Mouse (Mus musculus) cerebellum, adult 9-10 months (tissue): ENCODE data around the gene Bcl2l12.
"Not testable (repeated sequence)": the region's sequence is repeated elsewhere in the genome, so short reads cannot be mapped to it uniquely, and the experiment has no call there.

Experiments used
- DNase-seq: peaks from one replicate; pipeline ENCODE4 v3.0.0; 2022

The Bcl2l12 gene

DNA sequence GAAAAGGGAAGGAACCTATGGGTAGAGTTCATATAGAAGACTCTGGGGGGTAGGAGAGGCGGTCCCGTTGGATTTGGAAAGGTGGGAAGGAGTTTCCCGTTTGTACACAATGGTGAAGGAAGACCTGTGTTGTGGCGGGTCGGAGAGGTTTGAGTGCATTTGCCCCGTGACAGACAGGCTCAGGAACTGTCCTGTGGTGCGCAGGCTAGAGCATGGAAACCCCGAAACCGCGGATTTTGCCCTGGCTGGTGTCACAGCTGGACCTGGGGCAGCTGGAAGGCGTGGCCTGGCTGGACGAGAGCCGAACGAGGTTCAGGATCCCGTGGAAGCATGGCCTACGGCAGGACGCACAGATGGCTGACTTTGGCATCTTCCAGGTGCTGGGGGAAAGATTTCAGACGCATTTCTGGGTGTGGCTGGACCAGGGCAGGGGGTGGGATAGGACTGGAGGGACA is at the start of gene Bcl2l12:
TSS of gene Bcl2l12 (minus strand) at position 212 of the 455 bp plus-strand sequence.
- DNase-seq = peak; percentile 64

DNA sequence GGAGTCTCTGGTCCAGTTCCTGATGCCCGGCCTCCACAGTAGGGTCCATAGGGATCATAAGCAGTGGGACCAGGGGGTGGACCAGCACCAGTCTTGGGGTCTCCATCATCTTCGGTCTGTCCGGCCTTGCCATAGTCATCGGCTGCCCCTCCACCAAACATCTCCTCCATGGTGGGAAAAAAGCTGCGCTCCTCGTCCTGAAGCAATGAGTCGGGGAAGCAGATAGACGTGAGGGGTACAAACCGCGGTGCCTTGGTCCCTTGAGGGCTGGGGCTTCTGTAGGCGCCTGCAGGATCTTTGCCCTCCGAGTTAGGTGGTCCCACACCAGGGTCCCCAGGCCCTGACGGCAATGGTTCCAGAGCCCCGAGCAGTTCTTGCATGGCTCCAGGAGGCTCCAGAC is 49.0 kb upstream of the Bcl2l12 start:
- DNase-seq = no peak

DNA sequence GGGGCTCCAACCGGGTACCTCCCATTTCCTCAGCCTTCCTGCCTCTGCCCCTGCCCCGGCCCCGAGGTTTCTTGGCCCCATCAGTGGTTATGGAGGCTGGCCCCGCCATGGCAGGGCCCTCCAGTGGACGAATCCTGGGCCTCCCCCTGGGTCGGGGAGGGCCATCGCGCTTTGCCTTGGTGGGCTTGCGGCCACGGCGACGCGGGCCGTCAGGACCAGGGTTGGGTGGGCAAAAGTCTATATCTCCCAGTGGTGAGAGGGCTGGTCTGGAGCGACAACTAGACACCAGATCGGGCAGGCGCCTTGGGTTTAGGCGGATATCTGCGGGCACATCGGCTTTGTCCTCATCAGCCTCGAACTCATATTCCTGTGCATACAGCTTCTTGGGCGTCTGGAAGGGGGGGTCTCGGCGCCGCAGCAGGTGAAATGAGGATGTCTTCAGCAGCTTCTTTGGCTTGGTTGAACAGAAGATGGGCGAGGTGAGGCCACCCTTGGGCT is 48.4 kb upstream of the Bcl2l12 start:
- DNase-seq = no peak

DNA sequence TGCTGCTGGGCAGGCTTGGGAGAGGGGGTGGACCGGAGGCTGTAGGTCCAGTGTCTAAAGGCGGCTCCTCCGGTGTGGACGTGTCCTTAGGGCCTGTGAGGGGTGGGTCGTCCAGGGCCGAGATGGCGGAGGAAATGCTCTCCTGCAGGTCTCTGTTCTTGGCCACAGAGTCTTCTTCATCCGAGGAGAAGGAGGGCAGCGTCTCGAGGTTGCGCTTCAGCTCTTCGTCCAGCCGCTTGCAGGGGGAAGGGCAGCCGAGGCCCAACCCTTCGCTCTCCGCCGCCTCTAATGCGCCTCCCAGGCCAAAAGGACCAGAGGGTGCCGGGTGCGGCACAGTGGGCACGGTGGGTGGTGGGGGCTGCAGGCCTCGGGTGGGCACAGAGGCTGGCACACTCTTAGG is 47.2 kb upstream of the Bcl2l12 start:
- no peak for DNase-seq

DNA sequence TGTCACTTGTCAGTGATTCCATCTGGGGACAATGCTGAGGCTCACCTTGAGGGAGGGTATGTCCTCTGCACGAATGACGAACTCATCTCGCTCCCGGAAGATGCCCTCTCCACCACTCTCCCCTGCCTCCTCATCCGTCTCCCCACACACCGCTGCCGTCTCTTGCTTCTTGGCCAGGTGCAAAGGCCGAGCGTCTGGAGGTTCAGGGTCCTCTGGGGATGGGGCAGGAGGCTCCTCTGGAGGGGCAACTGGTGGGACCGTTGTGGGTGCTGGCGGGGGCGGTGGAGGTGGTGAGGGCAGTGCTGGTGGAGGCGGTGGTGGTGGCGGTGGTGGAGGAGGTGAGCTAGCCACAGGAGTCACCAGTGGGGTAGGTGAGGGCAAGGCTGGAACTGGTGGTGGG is 44.8 kb upstream of the Bcl2l12 start:
- no peak for DNase-seq

DNA sequence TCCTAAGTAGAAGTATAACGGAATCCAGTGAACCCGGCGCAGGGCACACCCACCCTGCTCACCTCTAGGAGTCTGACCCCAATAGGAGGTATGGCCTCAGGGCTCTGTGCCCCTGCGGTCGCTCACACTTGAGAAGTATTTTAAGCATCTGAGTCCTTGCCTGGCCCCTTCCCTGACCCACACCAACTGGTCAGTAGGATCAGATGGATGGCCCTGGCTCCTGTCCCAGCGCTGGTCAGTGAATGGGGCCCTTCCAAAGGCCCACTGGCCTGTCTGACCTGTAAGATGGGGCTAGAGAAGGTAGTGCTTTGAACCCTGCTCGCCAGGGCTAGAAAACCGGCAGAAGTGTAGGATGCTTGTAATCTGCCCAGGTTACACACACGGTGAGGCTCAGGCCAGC is 42.3 kb upstream of the Bcl2l12 start:
- no peak for DNase-seq

DNA sequence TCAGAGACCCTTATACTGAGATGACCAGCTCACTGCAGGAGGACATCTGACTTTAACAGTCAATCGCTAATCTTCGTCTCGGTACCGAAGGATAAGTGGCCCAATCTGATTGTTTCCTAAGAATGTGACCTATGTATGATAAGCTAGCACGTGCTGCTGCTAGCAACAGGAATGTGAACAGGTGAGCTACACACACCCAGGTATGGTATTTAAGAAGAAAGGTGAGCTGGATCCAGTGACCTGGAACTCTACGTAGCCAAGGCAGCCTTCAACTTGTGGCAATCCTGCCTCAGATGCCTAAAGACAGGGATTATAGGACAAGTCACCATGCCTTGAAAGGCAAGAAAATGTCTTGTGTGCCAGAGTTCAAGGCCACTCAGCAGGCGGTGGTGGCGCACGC is 39.9 kb upstream of the Bcl2l12 start:
- DNase-seq = no peak

DNA sequence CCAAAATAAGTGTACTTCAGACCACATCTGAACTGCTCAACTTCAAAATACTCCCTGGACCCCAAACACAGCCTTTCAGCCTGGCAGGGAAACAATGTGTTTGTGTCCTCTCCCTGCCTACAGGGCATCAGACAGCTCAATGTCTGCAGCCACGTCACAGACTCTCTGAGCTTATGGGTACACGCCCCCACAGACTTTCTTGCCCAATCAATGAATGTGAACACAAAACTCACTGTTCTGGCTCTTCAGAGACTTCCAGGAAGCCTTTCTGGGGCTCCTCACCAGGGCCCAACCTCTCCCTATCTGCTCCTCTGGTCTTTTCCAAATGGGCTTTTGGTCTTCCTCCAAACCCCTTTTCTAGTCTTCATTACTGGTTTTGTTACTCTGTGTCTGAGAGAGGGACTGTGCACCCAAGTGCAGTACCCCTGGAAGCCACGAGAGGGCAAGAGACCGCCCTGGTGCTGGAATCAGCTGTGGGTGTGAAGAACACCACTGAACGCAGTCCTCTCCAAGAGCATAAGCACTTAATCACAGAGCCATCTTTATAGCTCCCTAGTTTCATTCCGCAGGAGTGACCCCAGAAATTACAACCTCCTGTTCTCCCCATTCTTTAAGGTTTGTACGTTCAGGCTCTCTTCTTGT is 39.3 kb upstream of the Bcl2l12 start:
- no peak for DNase-seq

DNA sequence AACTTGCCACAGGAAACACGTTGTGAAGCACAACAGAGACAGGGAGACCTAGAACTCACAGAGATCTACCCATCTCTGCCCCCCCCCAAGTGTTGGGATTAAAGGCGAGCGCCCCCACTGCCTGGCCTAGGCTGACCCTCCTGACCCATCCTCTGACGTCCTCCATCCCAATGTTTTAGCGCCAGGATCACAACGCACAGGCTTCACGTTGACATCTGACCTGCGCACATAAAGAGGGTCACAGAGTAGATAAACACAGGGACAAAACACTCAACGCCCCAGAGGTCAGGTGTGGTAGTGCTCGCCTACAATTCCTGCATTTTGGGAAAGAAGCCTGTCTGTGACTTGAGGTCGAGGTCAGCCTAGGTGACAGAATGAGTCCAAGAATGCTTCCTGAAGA is 38.2 kb upstream of the Bcl2l12 start:
- DNase-seq = no peak

DNA sequence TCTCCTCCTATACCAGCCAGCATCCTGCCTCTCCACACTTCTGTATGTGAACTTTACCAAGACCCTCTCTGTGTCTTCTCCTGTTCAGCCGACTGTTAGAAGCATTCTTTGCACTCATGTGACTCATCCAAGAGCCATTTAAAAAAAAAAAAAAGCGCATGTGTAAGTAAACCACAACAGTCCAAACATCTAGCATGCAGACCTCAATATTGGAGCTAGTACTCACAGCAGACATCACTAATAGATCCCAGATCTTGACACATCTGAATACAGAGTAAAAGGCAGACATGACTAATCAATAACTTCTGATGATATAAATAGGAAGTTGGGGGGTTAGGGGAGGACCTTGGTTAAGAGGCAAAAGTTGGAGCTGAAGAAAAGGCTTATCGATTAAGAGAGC is 37.1 kb upstream of the Bcl2l12 start:
- no peak for DNase-seq

DNA sequence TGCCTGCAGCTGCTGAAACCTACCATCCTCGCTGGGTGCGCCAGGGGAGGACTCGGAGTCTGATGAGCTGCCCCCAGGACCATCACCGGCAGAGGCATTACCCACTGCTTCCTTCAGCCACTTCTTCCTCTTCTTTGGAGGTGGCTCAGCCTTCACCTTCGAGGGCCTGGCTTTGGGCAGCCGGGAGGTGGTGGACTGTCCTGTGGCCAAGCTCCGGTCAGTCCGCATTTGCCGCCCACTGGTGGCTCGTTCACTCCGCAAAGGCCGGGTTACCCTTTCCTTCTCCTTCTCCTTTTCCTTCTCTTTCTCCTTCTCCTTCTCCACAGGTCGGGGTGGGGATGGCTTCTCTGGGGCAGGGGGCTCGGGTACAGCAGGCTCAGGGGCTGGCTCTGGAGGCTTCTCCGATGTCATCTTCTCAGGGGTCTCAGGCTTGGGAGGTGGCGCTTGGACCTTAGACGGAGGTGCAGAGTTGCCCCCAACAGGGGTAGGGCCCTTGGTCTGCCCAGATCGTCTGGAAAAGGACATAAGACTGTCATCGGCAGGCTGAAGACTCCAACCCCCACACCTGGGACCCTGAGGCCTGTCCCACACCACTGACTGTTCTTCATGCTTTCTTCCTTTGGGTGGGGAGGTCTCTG is 35.3 kb upstream of the Bcl2l12 start:
- DNase-seq = no peak

DNA sequence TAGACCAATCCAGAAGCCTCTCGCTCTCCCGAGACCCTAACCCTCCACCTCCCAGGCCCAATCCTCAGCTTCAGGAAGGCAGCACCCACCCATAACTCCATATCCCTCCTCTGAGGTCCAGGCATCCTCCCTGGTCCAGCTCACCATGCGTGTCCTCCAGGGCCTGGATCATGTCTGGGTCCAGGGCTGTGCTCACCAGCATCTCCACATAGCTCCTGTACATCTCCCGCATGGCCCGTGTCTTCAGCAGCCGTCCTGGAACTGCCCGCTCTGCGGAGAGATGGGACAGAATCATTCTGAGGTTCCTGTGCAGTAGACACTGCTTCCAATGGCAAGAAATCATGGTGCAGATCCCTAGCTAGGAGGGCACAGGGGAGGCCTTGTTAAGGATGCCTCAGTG is 32.3 kb upstream of the Bcl2l12 start:
- no peak for DNase-seq

DNA sequence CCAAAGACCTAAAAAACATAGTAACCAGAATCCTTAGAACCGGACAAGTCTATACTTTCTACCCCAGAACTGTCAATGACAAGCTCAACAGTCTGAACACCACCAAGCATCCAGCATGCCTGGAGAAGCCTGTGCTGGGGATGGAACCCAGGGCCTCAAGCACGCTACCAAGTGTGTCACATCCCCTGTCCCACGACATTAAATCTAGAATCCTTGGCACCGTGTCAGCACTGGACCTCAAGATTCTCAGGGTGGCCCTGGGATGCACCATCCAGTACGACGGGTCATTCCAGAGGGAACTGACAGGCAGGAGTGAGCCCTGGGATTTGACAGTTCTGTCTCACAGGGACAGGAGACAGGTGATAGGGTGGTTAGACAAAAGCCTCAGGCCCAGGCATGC is 31.5 kb upstream of the Bcl2l12 start:
- no peak for DNase-seq

DNA sequence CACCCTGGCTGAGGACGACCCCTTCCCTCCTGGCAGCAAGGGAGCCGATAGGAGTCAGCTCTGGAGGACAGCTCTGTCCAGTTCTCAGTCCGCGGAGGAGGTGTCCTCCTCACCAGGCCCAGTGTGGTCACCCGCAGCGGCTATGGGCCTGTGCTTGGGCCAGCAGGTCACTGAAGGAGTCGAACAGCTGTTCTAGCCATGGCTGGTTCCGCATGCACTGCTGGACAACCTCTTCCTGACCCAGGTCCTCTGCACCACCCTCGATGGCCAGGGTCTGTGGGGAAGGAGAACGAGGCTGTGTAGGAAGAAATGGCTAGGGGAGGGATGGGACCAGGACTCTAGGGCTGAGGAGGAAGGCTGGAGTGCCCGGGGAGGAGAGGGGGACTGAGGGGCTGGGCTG is 29.8 kb upstream of the Bcl2l12 start:
- DNase-seq = no peak

DNA sequence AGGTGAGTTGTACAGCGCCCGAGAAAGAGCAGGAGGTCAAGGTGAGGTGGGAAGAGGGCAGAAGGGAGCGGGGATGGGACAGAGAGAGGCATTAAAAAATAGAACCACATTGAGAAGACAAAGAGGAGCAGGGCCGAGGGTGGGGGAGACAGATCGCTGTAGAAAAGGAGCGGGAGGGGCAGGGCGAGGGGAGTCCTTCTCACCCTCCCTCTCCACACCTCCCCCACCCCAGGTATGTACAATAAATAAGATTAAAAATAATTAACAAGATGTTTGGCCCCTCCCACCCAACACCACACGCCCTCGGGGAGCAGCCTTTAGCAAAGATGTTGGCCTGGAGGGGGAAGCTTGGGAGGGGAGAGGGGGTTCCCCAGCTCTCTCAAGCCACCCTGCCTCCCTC is 29.2 kb upstream of the Bcl2l12 start:
- DNase-seq = no peak

DNA sequence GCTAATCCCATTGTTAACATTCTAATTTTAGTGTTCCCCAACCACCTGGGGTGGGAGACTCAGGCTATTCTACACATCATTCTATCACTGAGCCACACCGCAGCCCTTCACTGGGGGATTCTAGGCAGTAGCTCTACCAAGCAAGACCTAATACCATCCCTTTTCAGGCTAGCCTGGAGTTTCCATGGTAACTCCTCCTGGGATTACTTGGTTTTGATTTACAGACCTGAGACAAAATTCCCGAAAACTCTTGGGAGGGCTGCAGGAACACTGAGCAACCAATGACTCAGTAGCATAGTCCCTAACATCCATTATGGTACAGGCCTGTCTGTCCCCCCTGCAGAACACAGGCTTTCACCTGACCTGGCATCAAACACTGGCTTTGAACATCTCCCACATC is 27.7 kb upstream of the Bcl2l12 start:
- DNase-seq = no peak

DNA sequence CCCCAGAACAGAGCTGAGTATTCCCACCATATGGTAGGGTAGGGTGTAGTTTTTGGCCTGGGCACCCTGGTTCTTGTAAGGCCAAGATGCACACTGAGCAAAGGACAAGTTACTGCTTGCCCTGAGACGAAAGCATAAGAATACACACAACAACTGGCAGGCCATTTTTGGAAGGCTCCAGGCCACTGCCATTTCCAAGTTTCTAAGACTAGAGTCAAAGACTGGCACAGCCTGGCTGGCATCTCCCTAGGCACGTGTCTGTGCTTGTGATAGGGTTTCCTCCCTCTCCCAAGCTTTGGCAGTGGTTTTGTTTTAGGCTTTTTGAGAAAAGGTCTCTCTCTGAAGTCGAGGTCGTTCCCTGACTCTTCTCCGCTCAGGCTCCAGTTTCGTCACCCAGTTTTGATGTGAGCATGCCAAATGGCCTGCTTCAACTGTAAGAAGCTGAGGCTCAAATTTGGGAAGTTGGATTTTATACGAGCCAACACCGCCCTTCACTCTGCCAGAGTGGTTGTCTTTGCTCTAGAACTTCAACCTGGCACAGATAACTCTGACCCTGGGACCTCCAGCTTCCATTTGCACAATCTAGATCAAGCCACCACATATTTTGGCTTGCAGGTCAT is 27.2 kb upstream of the Bcl2l12 start:
- no peak for DNase-seq

DNA sequence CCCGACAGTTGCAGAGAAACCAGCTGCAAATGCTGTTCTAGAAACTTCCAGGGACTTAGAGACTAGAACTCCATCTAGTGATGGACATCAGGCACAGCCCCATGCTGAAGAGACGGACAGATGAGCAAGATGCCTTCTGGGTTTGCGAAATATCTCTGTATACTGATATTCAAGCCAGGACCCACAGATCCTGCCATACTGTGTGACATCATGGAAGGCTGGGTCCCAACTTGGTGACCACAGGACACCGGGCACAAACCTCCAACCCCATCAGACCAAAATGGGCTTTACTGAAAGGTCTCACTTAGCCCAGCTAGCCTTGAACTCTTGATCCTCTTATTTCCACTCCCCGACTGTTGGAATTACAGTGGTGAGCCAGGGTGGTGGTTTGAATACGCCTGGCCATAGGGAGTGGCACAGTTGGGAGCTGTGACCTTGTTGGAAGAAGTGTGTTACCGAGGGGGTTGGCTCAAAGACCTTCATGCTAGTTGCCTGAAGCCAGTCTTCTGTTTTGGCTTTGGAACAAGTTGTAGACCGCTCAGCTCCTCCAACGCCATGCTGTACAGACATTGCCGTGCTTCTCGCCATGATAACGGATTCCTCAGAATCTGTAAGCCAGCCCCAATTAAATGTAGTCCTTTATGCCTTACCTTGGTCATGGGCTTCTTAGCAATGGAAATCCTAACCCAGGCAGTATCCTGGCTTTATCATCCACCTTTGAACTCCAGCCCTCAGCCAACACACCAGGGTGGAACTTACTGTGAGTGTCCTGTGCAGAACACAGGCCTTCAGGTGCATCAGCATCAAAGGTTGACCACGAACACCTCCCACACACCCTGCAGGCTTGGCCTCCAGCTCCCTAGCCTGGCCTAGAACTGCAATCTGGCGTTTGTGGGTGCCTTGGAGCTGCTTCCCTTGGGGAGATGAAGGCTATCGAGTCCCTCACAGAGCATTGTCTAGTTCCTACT is 26.1 kb upstream of the Bcl2l12 start:
- no peak for DNase-seq

DNA sequence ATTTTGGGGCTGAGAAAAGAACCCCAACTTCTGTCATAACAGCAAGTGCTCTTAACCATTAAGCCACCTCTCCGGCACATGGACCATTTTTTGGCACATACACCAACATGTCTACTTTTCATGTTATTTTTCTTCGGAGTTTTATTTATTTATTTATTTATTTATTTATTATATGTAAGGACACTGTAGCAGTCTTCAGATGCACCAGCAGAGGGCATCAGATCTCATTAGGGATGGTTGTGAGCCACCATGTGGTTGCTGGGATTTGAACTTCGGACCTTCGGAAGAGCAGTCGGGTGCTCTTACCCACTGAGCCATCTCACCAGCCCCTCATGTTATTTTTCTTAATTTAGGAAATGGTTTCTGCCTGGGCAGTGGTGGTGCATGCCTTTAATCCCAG is 25.2 kb upstream of the Bcl2l12 start:
- DNase-seq = not testable (repeated sequence)

DNA sequence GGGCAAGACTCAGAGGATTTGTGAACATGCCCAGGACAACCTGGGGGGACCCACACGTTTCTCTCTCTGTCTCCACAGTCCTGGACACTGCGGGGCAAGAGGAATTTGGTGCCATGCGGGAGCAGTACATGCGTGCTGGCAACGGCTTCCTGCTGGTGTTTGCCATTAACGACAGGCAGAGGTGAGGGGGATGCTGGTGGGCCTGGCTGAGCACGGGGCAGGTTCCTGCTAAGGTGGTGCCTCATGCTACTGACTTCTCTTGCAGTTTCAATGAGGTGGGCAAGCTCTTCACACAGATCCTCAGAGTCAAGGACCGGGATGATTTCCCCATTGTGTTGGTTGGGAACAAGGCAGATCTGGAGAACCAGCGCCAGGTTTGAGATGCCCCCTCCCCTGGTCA is 21.7 kb upstream of the Bcl2l12 start:
- no peak for DNase-seq

DNA sequence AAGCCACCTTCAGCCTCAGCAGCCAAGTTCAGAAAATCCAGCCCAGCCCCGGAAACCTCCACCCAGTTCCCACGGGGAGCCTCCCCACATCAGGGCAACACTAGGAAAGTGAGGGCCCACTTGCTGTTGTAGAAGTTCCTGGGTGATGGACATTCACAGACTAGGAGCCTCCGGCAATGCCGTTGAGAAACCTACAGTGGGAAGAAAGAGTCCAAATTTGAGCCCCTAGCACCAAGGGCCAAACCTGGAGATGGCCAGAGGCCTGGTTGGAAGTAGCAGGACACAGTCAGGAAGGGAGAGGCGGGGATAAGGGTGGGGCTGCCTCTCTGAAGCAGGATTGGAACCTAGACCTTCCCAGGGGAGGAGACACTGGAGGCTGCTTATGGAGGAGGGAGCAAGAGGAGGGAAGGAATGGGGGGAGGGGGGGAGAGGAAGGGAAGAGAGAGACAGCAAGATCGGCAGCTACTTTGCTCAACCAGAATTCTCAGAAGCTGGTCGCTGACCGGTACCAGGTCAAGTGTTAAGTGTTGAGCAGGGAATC is 20.6 kb upstream of the Bcl2l12 start:
- DNase-seq = peak; percentile 57

DNA sequence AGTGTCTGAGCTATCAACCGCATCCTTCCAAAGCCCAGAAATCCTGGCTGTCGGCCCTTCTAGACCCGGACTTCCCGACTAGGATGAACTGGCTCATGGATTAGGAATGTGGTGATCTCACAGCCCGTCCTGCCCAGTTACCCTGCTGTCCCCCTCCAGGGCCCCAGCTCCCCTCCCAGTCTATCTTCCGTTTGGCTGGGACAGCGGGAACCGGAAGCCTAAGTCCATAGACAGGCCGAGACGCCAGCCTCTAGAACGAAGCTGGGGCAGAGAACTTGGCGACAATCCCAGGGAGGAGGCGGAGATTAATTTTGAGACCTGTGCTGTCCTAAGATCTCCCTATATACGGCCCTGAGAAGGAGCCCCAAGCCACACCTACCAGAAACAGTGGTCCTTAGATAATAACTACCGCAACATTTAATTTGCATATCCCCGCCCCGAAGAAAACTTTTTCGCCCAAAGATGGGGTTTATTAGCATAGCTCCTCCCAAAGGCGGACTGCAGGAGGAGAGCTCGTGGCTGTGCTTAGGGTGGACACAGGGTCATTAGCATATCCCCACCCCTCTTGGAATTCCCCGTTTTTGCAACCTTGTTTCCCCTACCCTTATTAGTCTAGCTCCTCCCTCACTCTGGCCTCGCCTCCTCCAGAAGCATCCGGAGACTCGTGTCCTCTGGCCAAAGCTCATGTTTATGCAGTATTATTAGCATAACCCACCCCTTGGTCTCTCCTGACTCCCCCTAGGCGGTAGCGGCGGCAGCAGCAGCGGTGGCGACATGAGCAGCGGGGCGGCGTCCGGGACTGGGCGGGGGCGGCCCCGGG is 18.9 kb upstream of the Bcl2l12 start, which contains the start of gene Rras:
TSS of gene Rras (plus strand) at position 720 of the 820 bp plus-strand sequence.
- peak; percentile 92 for DNase-seq
